Mouse (Mus musculus): ENCODE measurements around the gene Dlg2.

DNA sequence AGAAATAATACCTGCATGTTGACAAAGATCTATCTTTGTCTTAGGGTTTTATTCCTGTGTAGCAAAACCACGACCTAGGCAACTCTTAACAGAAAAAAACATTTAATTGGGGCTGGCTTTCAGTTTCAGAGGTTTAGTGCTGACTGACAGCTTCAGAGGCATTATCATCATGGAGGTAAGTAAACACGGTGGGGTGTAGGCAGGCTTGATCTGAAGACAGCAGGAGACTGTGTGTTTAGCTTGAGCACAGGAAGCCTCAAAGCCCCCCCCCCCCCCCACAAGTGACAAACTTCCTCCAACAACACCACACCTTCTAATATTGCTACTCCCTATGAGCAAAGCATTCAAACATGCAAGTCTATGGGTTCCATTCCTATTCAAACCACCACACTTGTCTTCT is 3.0 kb upstream of the Dlg2 start:
- TF ChIP-seq CTCF (conservative IDR thresholded peaks at IDR 0.05; ENCODE audit: low read length) (no peak), POU5F1 (IDR thresholded peaks at IDR 0.05; ENCODE audit: borderline replicate concordance, low read length) (no peak), NANOG (IDR thresholded peaks at IDR 0.05; ENCODE audit: borderline replicate concordance, low read length) (no peak)
